Mouse (Mus musculus) kidney, embryonic 16.5 days (tissue): ENCODE measurements at regions not wholly inside any gene's neighbourhood (a gene's known extent, or its start where the extent isn't known, plus 50 kb on each side); places are given as distances from the start of the nearest gene placed in this dataset.

Source experiments
- ATAC-seq: fragments of 200-750 bp; cut with Nextera tagmentation; 2 replicates; pipeline ENCODE4 v1.8.0; 2017; ENCODE audit warnings: moderate TSS enrichment; ENCODE audit not compliant: low FRiP score, low TSS enrichment
- H3K27ac ChIP-seq: fragments of 300-500 bp; sonication (generic); 2 replicates; pipeline ENCODE4 v1.5.1; 2014; ENCODE audit warnings: low read length
- H3K27me3 ChIP-seq: fragments of 300-500 bp; sonication (generic); 2 replicates; pipeline ENCODE4 v1.6.1; 2014; ENCODE audit warnings: low read length, control low read depth, mixed read lengths; ENCODE audit not compliant: insufficient read depth
- H3K36me3 ChIP-seq: fragments of 300-500 bp; sonication (generic); 2 replicates; pipeline ENCODE4 v1.6.1; 2014; ENCODE audit warnings: low read length, control low read depth, mixed read lengths; ENCODE audit not compliant: insufficient read depth
- H3K4me1 ChIP-seq: fragments of 300-500 bp; sonication (generic); 2 replicates; pipeline ENCODE4 v1.6.1; 2014; ENCODE audit warnings: low read length, control low read depth, mixed read lengths; ENCODE audit not compliant: insufficient read depth
- H3K4me2 ChIP-seq: fragments of 300-500 bp; sonication (generic); replicated peaks from 2 replicates; pipeline ENCODE4 v1.6.1; 2014; ENCODE audit warnings: low read depth, low read length
- H3K4me3 ChIP-seq: fragments of 300-500 bp; sonication (generic); 2 replicates; pipeline ENCODE4 v1.5.1; 2014; ENCODE audit warnings: mild to moderate bottlenecking, low read length
- H3K9ac ChIP-seq: fragments of 300-500 bp; sonication (generic); replicated peaks from 2 replicates; pipeline ENCODE4 v1.6.1; 2014; ENCODE audit warnings: low read length
- H3K9me3 ChIP-seq: fragments of 300-500 bp; sonication (generic); 2 replicates; pipeline ENCODE4 v1.6.1; 2016; ENCODE audit warnings: low read length, control low read depth
- WGBS: fragments of 180-500 bp; shearing (Covaris S2); extraction: QIAGEN DNeasy Blood & Tissue Kit; methylation state at CpG from one replicate; pipeline ENCODE4 v1.1.7; 2014; 5-methylcytosine and 5-hydroxymethylcytosine counted together

- no peaks in the 10 kb centered on the region for H3K36me3 ChIP-seq
- H3K27ac ChIP-seq: no peak overlapping the region
- no peak overlapping the region for H3K9ac ChIP-seq
- no peaks in the 10 kb centered on the region for H3K27me3 ChIP-seq
- ATAC-seq: no peak
- no peaks in the 10 kb centered on the region for H3K9me3 ChIP-seq
- H3K4me1 ChIP-seq: 0 out of 2 replicates have a peak, but pooled peaks cover 2% of the 10 kb centered on the region
- no peak overlapping the region for H3K4me3 ChIP-seq
- H3K4me2 ChIP-seq: no peak overlapping the region
- 68% methylated on average over 2 of the region's 2 CpGs for WGBS
Observed at GRCm38 (mm10) chr17:79282771-79283170, 72.1 kb downstream of the Cdc42ep3 start.

GRCm38 (mm10) chr17:79273551-79273950 lies 81.3 kb downstream of the Cdc42ep3 start:
- WGBS: 80% methylated on average over 8 of the region's 8 CpGs
- Histone ChIP-seq H3K4me3 (no peak overlapping the region), H3K4me2 (no peak overlapping the region), H3K9ac (no peak overlapping the region), H3K27ac (no peak overlapping the region), H3K27me3 (no peaks in the 10 kb centered on the region), H3K9me3 (no peaks in the 10 kb centered on the region), H3K4me1 (peaks cover 5% of the 10 kb centered on the region; the same call in 1 of the 2 replicates), H3K36me3 (no peaks in the 10 kb centered on the region)
- no peak for ATAC-seq

- no peak overlapping the region for H3K4me3 ChIP-seq
- no peak for ATAC-seq
- no peak overlapping the region for H3K27ac ChIP-seq
- H3K4me2 ChIP-seq: no peak overlapping the region
- no peaks in the 10 kb centered on the region for H3K9me3 ChIP-seq
- H3K4me1 ChIP-seq: peaks cover 6% of the 10 kb centered on the region; the same call in 1 of the 2 replicates
- no peak overlapping the region for H3K9ac ChIP-seq
- no peaks in the 10 kb centered on the region for H3K27me3 ChIP-seq
- no peaks in the 10 kb centered on the region for H3K36me3 ChIP-seq
- WGBS: 31% methylated on average over 5 of the region's 5 CpGs
Observed at GRCm38 (mm10) chr17:79259691-79260090, 95.2 kb downstream of the Cdc42ep3 start.

- no peak overlapping the region for H3K4me2 ChIP-seq
- 86% methylated on average over 9 of the region's 9 CpGs for WGBS
- H3K4me1 ChIP-seq: no peaks in the 10 kb centered on the region
- H3K9me3 ChIP-seq: no peaks in the 10 kb centered on the region
- no peak overlapping the region for H3K27ac ChIP-seq
- H3K4me3 ChIP-seq: no peak overlapping the region
- no peak for ATAC-seq
- no peaks in the 10 kb centered on the region for H3K27me3 ChIP-seq
- H3K9ac ChIP-seq: no peak overlapping the region
- H3K36me3 ChIP-seq: no peaks in the 10 kb centered on the region
Observed at GRCm38 (mm10) chr17:79246962-79247902, 107.7 kb downstream of the Cdc42ep3 start.

- WGBS: 85% methylated on average over 11 of the region's 11 CpGs
Observed at GRCm38 (mm10) chr17:79244121-79244520, 110.8 kb downstream of the Cdc42ep3 start.

GRCm38 (mm10) chr17:79243426-79243825 lies 111.5 kb downstream of the Cdc42ep3 start:
- ATAC-seq: no peak
- Histone ChIP-seq H3K4me1 (no peaks in the 10 kb centered on the region), H3K27me3 (no peaks in the 10 kb centered on the region), H3K4me2 (no peak overlapping the region), H3K4me3 (no peak overlapping the region), H3K36me3 (no peaks in the 10 kb centered on the region), H3K9me3 (no peaks in the 10 kb centered on the region), H3K27ac (no peak overlapping the region), H3K9ac (no peak overlapping the region)
- WGBS: 93% methylated on average over 2 of the region's 2 CpGs

More at GRCm38 (mm10) chr17:79244121-79244520, 110.8 kb downstream of the Cdc42ep3 start:
- no peak overlapping the region for H3K4me2 ChIP-seq
- H3K27ac ChIP-seq: no peak overlapping the region
- no peak for ATAC-seq
- no peaks in the 10 kb centered on the region for H3K9me3 ChIP-seq
- no peaks in the 10 kb centered on the region for H3K4me1 ChIP-seq
- no peaks in the 10 kb centered on the region for H3K36me3 ChIP-seq
- H3K9ac ChIP-seq: no peak overlapping the region
- H3K27me3 ChIP-seq: no peaks in the 10 kb centered on the region
- no peak overlapping the region for H3K4me3 ChIP-seq

- ATAC-seq: peak; percentile 59
- H3K4me2 ChIP-seq: no peak overlapping the region
- H3K27ac ChIP-seq: no peak overlapping the region
- H3K9me3 ChIP-seq: no peaks in the 10 kb centered on the region
- H3K4me3 ChIP-seq: no peak overlapping the region
- H3K4me1 ChIP-seq: no peaks in the 10 kb centered on the region
- H3K36me3 ChIP-seq: no peaks in the 10 kb centered on the region
- WGBS: 80% methylated on average over 3 of the region's 3 CpGs
- no peak overlapping the region for H3K9ac ChIP-seq
- H3K27me3 ChIP-seq: no peaks in the 10 kb centered on the region
Observed at GRCm38 (mm10) chr17:79241489-79241888, 113.4 kb downstream of the Cdc42ep3 start.

- Histone ChIP-seq H3K36me3 (no peaks in the 10 kb centered on the region), H3K9ac (no peak overlapping the region), H3K4me1 (no peaks in the 10 kb centered on the region), H3K4me2 (no peak overlapping the region), H3K9me3 (no peaks in the 10 kb centered on the region), H3K27ac (no peak overlapping the region), H3K27me3 (no peaks in the 10 kb centered on the region), H3K4me3 (no peak overlapping the region)
- ATAC-seq: no peak
- WGBS: 69% methylated on average over 3 of the region's 3 CpGs
Observed at GRCm38 (mm10) chr17:79236244-79236781, 118.6 kb downstream of the Cdc42ep3 start.

GRCm38 (mm10) chr17:79230653-79231489 lies 124.0 kb downstream of the Cdc42ep3 start:
- Histone ChIP-seq H3K4me1 (no peaks in the 10 kb centered on the region), H3K27me3 (no peaks in the 10 kb centered on the region), H3K36me3 (no peaks in the 10 kb centered on the region), H3K27ac (no peak overlapping the region), H3K9ac (no peak overlapping the region), H3K9me3 (no peaks in the 10 kb centered on the region), H3K4me3 (no peak overlapping the region), H3K4me2 (peak overlapping the region; percentile 20; the same call in 1 of the 2 replicates)
- no peak for ATAC-seq
- 57% methylated on average over 25 of the region's 25 CpGs for WGBS
